Mouse (Mus musculus): ENCODE results near the gene Unc13a. TPM values are rescaled to one million over a fixed set of nuclear protein-coding genes. Genes with fewer than 3 reads are reported as not detected.

The Unc13a gene
- polyA plus RNA-seq, 1 experiment from 2014 or later = 0.47 TPM

DNA sequence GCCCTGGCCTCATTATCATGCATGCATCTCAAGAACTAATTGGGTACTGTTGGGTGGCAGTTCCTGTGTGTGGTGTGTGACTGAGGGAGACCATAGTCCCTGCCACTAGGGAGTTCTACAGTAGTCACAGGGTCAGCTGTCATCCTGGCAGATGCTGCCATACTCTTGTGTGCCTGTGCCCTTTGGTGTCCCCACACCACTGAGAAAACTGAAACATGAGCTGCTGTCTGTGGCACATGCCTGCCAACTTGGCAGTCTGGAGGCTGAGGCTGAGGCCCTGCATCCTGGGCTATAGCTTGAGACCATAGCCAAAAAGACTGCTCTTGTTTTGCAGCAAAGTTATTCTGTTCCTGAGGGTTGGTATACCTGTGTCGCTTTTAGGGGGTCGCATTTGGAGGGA is 51.8 kb downstream of the Unc13a start:
- no peak for ATAC-seq (ENCODE audit: insufficient number of reproducible peaks, low FRiP score)
- Histone ChIP-seq H3K4me3 (no peak overlapping the region), H3K27ac (ENCODE audit: poor library complexity, severe bottlenecking) (no peak overlapping the region)

DNA sequence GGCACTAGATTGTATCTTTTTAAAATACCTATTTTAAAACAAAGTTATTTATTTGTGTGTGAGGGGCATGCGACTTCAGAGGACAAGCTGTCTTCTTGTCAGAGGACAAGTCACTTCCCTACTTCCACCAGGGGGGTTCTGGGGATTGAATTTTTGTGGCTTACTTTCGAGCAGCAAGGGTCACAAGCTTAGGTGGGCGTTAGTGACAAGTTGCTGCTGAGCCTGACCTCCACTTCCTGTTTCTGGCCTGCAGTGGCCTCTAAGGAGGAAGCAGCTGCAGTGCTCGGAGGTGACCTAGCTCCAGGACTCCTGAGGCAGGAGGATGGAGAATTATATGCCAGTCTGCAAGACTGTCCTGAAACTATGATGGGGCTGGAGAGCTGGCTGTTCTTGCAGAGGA is 58.1 kb downstream of the Unc13a start:
- peaks cover 59% of the 10 kb centered on the region for H3K36me3 ChIP-seq

More for the DNA sequence above, 51.8 kb downstream of the Unc13a start:
- Histone ChIP-seq H3K4me2 (no peak overlapping the region), H3K4me1 (replicated peaks) (no peaks in the 10 kb centered on the region), H3K27me3 (replicated peaks) (no peaks in the 10 kb centered on the region), H3K36me3 (peaks cover 98% of the 10 kb centered on the region), H3K9ac (no peak overlapping the region), H3K9me3 (replicated peaks) (peaks cover 35% of the 10 kb centered on the region)
- 88% methylated on average over 2 of the region's 2 CpGs for WGBS

GRCm38 (mm10) chr8:71612141-71612540 is 59.4 kb downstream of the Unc13a start:
- WGBS = 51% methylated on average over 5 of the region's 5 CpGs
- ATAC-seq (ENCODE audit: insufficient number of reproducible peaks, low FRiP score) = no peak
- Histone ChIP-seq H3K4me3 (peak overlapping the region; percentile 86), H3K27me3 (replicated peaks) (no peaks in the 10 kb centered on the region), H3K4me2 (peak overlapping the region; percentile 83), H3K9ac (peak overlapping the region; percentile 94), H3K4me1 (replicated peaks) (peaks cover 15% of the 10 kb centered on the region), H3K36me3 (peaks cover 46% of the 10 kb centered on the region), H3K27ac (ENCODE audit: poor library complexity, severe bottlenecking) (no peak overlapping the region), H3K9me3 (replicated peaks) (no peaks in the 10 kb centered on the region)

More for the DNA sequence above, 58.1 kb downstream of the Unc13a start:
- no peak overlapping the region for H3K4me3 ChIP-seq
- H3K4me2 ChIP-seq = no peak overlapping the region
- peaks cover 15% of the 10 kb centered on the region for H3K4me1 ChIP-seq (replicated peaks)
- no peaks in the 10 kb centered on the region for H3K9me3 ChIP-seq (replicated peaks)
- no peak for ATAC-seq (ENCODE audit: insufficient number of reproducible peaks, low FRiP score)
- WGBS = 52% methylated on average over 4 of the region's 4 CpGs
- H3K9ac ChIP-seq = no peak overlapping the region
- no peak overlapping the region for H3K27ac ChIP-seq (ENCODE audit: poor library complexity, severe bottlenecking)
- H3K27me3 ChIP-seq (replicated peaks) = no peaks in the 10 kb centered on the region

- H3K36me3 ChIP-seq = peaks cover 35% of the 10 kb centered on the region
- peak within 1 kb of the TSS; percentile 94 for H3K9ac ChIP-seq
- peak; percentile 99 for ATAC-seq (ENCODE audit: insufficient number of reproducible peaks, low FRiP score)
- no peaks in the 10 kb centered on the region for H3K27me3 ChIP-seq (replicated peaks)
- peaks cover 15% of the 10 kb centered on the region for H3K4me1 ChIP-seq (replicated peaks)
- under 1% methylated on average over 79 of the region's 82 CpGs for WGBS
- H3K4me2 ChIP-seq = peak within 1 kb of the TSS; percentile 83
- H3K4me3 ChIP-seq = peak within 1 kb of the TSS; percentile 86
- H3K9me3 ChIP-seq (replicated peaks) = no peaks in the 10 kb centered on the region
- H3K27ac ChIP-seq (ENCODE audit: poor library complexity, severe bottlenecking) = peak within 1 kb of the TSS; percentile 73; the same call in 1 of the 2 replicates
Measured at GRCm38 (mm10) chr8:71610822-71611651, 60.5 kb downstream of the Unc13a start, which contains the start of gene Colgalt1. Colgalt1 (plus strand) TSS chr8:71610998.

DNA sequence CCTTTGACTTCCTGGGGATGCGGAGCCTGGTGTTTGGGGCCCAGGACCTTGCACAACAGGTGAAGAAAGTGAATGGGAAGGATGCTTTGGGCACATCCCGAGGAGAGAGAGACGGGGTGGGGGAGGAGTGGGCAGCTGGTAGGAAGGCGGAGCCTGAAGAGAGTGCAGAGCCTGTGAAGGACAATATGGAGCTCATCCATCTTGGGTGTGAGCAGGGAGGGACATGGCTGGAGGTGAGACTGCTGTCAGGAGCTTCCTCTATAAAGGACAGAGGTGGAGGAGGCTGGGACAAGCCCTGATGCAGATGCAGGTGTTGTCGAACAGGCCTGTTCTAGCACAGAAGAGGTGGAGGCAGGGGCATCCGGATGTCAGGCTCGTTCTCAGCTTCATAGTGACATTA is 67.5 kb downstream of the Unc13a start:
- Histone ChIP-seq H3K9ac (no peak overlapping the region), H3K27ac (ENCODE audit: poor library complexity, severe bottlenecking) (no peak overlapping the region), H3K27me3 (replicated peaks) (peaks cover 66% of the 10 kb centered on the region), H3K4me1 (replicated peaks) (peaks cover 17% of the 10 kb centered on the region), H3K4me2 (no peak overlapping the region), H3K4me3 (no peak overlapping the region), H3K36me3 (peaks cover 2% of the 10 kb centered on the region; the same call in 1 of the 2 replicates), H3K9me3 (replicated peaks) (no peaks in the 10 kb centered on the region)
- 59% methylated on average over 7 of the region's 7 CpGs for WGBS
- no peak for ATAC-seq (ENCODE audit: insufficient number of reproducible peaks, low FRiP score)

- Histone ChIP-seq H3K4me2 (peak overlapping the region; percentile 67), H3K27ac (ENCODE audit: poor library complexity, severe bottlenecking) (no peak overlapping the region), H3K27me3 (replicated peaks) (peaks cover 72% of the 10 kb centered on the region), H3K4me1 (replicated peaks) (peaks cover 17% of the 10 kb centered on the region), H3K36me3 (peaks cover 4% of the 10 kb centered on the region; the same call in 1 of the 2 replicates), H3K9me3 (replicated peaks) (no peaks in the 10 kb centered on the region), H3K4me3 (peak overlapping the region; percentile 36), H3K9ac (peak overlapping the region; percentile 25; the same call in 1 of the 2 replicates)
- WGBS = 1% methylated on average over 32 of the region's 32 CpGs
- peak; percentile 60 for ATAC-seq (ENCODE audit: insufficient number of reproducible peaks, low FRiP score)
Measured at GRCm38 (mm10) chr8:71602666-71603334, 68.8 kb downstream of the Unc13a start.

DNA sequence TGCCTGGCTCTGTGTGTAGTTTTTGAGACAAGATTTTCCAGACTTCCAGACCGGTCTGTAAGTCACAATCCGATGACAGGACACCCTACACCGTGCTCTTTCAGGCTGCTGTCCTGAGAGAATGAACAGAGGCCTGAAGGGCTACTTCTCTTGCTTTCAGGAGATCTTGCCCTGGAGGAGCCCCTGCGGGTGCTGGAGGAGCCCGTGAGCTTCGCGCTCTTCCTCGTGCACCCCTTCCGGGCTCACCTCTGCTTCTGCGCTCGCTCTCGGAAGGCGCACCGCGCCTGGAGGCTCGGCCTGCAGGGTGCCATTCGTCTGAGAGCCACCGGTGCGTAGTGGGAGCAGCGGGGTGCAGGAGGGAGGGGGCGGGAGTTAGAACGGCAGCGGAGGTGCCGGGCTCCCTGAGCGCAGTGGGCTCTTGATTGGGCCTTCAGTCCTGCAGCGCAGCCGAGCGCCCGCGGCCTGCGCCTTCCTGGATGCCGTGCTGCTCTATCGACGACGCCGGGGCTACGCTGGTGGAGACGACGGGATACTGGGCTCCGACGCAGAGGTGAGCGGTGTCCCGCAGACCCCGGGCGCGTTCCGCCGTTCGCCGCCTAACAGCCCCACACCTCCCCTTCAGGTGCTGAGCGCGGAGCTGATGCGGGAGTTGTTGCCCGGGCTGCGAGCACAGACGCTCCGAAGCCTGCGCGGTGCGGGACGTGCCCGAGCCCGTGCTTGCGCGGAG is 69.5 kb downstream of the Unc13a start:
- Histone ChIP-seq H3K36me3 (peaks cover 4% of the 10 kb centered on the region; the same call in 1 of the 2 replicates), H3K27me3 (replicated peaks) (peaks cover 72% of the 10 kb centered on the region), H3K9me3 (replicated peaks) (no peaks in the 10 kb centered on the region), H3K4me3 (peak overlapping the region; percentile 36), H3K27ac (ENCODE audit: poor library complexity, severe bottlenecking) (no peak overlapping the region), H3K4me1 (replicated peaks) (peaks cover 17% of the 10 kb centered on the region), H3K4me2 (peak overlapping the region; percentile 67), H3K9ac (peak overlapping the region; percentile 25; the same call in 1 of the 2 replicates)
- 4% methylated on average over 65 of the region's 65 CpGs for WGBS
- peak; percentile 13; the same call in 1 of the 2 replicates for ATAC-seq (ENCODE audit: insufficient number of reproducible peaks, low FRiP score)

DNA sequence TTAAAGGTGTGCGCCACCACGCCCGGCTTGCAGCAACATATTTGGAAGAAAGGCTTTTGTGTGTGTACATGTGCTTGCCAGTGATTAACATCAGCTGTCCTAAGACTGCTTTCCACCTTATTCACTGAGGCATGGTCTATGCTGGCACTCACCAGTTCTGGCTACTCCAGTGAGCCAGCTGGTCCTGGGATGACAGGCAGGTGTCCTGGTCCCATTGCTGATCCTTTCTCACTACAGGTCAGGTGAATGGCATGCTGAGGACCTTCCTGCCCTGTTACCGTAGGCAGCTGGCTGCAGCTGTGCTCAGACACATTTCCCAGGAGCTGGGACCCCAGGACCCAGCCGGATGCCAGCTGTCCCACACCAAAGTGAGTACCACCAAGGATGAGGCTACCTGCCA is 72.7 kb downstream of the Unc13a start:
- no peak overlapping the region for H3K27ac ChIP-seq (ENCODE audit: poor library complexity, severe bottlenecking)
- peaks cover 28% of the 10 kb centered on the region for H3K4me1 ChIP-seq (replicated peaks)
- no peak overlapping the region for H3K4me3 ChIP-seq
- H3K36me3 ChIP-seq = peaks cover 4% of the 10 kb centered on the region
- H3K9ac ChIP-seq = no peak overlapping the region
- H3K27me3 ChIP-seq (replicated peaks) = peaks cover 53% of the 10 kb centered on the region
- H3K4me2 ChIP-seq = no peak overlapping the region
- no peaks in the 10 kb centered on the region for H3K9me3 ChIP-seq (replicated peaks)
- WGBS = 89% methylated on average over 5 of the region's 5 CpGs
- ATAC-seq (ENCODE audit: insufficient number of reproducible peaks, low FRiP score) = no peak

DNA sequence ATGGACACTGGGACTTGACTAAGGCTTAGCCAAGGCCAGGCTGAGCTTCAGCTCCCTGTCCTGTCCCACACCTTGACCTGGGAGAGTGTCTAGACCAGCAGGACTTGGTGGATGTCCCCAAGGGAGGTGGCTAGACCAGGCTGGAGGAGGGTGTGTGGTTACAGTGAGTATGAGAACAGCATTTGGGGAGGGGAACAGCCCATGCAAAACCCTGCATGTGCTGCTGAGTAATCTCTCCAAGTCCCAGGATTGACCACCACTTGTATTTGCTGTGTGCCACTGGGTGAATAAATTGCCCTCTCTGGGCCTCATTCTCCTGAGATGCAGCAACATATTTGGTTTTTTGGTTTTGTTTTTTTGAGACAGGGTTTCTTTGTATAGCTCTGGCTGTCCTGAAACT is 73.2 kb downstream of the Unc13a start:
- peaks cover 30% of the 10 kb centered on the region for H3K4me1 ChIP-seq (replicated peaks)
- no peak overlapping the region for H3K9ac ChIP-seq
- peaks cover 48% of the 10 kb centered on the region for H3K27me3 ChIP-seq (replicated peaks)
- no peak overlapping the region for H3K27ac ChIP-seq (ENCODE audit: poor library complexity, severe bottlenecking)
- no peak for ATAC-seq (ENCODE audit: insufficient number of reproducible peaks, low FRiP score)
- H3K36me3 ChIP-seq = peaks cover 4% of the 10 kb centered on the region
- no peak overlapping the region for H3K4me3 ChIP-seq
- no peak overlapping the region for H3K4me2 ChIP-seq
- no peaks in the 10 kb centered on the region for H3K9me3 ChIP-seq (replicated peaks)

- Histone ChIP-seq H3K9ac (no peak within 1 kb of the TSS), H3K4me3 (no peak within 1 kb of the TSS), H3K27me3 (replicated peaks) (peaks cover 39% of the 10 kb centered on the region), H3K4me1 (replicated peaks) (peaks cover 30% of the 10 kb centered on the region), H3K27ac (ENCODE audit: poor library complexity, severe bottlenecking) (no peak within 1 kb of the TSS), H3K4me2 (no peak within 1 kb of the TSS), H3K9me3 (replicated peaks) (no peaks in the 10 kb centered on the region), H3K36me3 (peaks cover 4% of the 10 kb centered on the region)
- WGBS = 86% methylated on average over 3 of the region's 3 CpGs
- no peak for ATAC-seq (ENCODE audit: insufficient number of reproducible peaks, low FRiP score)
Measured at GRCm38 (mm10) chr8:71597451-71597850, 74.1 kb downstream of the Unc13a start, which contains the start of gene Fam129c. Fam129c (plus strand) TSS chr8:71597648.
